Mouse (Mus musculus): ENCODE results near the gene Scamp2.

- no peak for TF ChIP-seq CTCF (IDR thresholded peaks at IDR 0.05; ENCODE audit: borderline replicate concordance, extremely low read depth, insufficient read depth, insufficient read length)
- no peak for TF ChIP-seq POLR2A (IDR thresholded peaks at IDR 0.05; ENCODE audit: borderline replicate concordance, extremely low read depth, insufficient read depth, insufficient read length, poor library complexity, severe bottlenecking)
These were observed 7.6 kb upstream of the Scamp2 start for GRCm38 (mm10) chr9:57553119-57553518.
